Mouse (Mus musculus) liver, adult 2 months (tissue): ENCODE measurements around the gene Lclat1.

Experiments
- CTCF ChIP-seq: fragments of 200-500 bp; IDR thresholded peaks from 2 replicates; pipeline ENCODE4 v1.5.1; 2011; ENCODE audit warnings: low read depth, low read length, control low read depth
- POLR2A ChIP-seq: fragments of 200-500 bp; IDR thresholded peaks from 2 replicates; pipeline ENCODE4 v1.6.1; 2011; ENCODE audit warnings: low read length, control low read depth; ENCODE audit not compliant: insufficient read depth; ENCODE audit errors: extremely low read depth

- TF ChIP-seq CTCF, result no peak
- TF ChIP-seq POLR2A, result no peak
These were observed 39.3 kb upstream of the Lclat1 start for GRCm38 (mm10) chr17:73068321-73068992.
